Mouse (Mus musculus): Measurements from ENCODE around the gene Atl1.

- no peak for TF ChIP-seq CTCF (IDR thresholded peaks at IDR 0.05)
- no peak for TF ChIP-seq EP300 (IDR thresholded peaks at IDR 0.05)
These were observed 20.3 kb downstream of the Atl1 start for GRCm38 (mm10) chr12:69912737-69913136.

All from lung, postnatal 0 days (tissue).